Comparison of ENCODE assay signal across 13 mouse cellular contexts in genomic region chr17:83166195-83166594, GRCm38 (mm10). TPM values are rescaled to one million over a fixed set of nuclear protein-coding genes. Genes with fewer than 3 reads are reported as not detected.
DNase-seq lines count a peak whose midpoint lies in the region; ATAC-seq lines count a peak whose summit lies in the region.
"Had no signal": no experiment of that assay in that cellular context is flagged by ENCODE, and none has a peak within 500 bp of the region (broad histone marks: within the 10 kb centered on the region; RNA-seq: fewer than 3 reads in every experiment).

No protein-coding gene starts in this region.

- peak overlapping the region; percentile 41; the same call in 1 of the 2 replicates for H3K27ac ChIP-seq in forebrain, embryonic 10.5 days
- no peak overlapping the region for H3K27ac ChIP-seq in forebrain, embryonic 11.5 days (ENCODE audit: low read depth, low read length)
- peak overlapping the region; percentile 83 for H3K27ac ChIP-seq in kidney, embryonic 14.5 days (ENCODE audit: low read depth, low read length)
- peak overlapping the region; percentile 78 for H3K27ac ChIP-seq in limb, embryonic 10.5 days
- H3K27ac ChIP-seq: liver, embryonic 15.5 days; midbrain, embryonic 15.5 days had no signal

- peaks cover 47% of the 10 kb centered on the region for H3K4me1 ChIP-seq in forebrain, embryonic 10.5 days
- H3K4me1 ChIP-seq in forebrain, embryonic 11.5 days (replicated peaks; ENCODE audit: control insufficient read depth, insufficient read depth, low read length): peaks cover 4% of the 10 kb centered on the region
- H3K4me1 ChIP-seq in kidney, embryonic 14.5 days (ENCODE audit: control insufficient read depth, insufficient read depth, low read length): peaks cover 29% of the 10 kb centered on the region
- H3K4me1 ChIP-seq in limb, embryonic 10.5 days: peaks cover 50% of the 10 kb centered on the region
- H3K4me1 ChIP-seq: liver, embryonic 15.5 days had no signal

- no peaks in the 10 kb centered on the region for H3K36me3 ChIP-seq in forebrain, embryonic 10.5 days (replicated peaks)
- no peaks in the 10 kb centered on the region for H3K36me3 ChIP-seq in forebrain, embryonic 11.5 days (ENCODE audit: control insufficient read depth, insufficient read depth, low read length)
- no peaks in the 10 kb centered on the region for H3K36me3 ChIP-seq in kidney, embryonic 14.5 days (ENCODE audit: control insufficient read depth, insufficient read depth, low read length)
- no peaks in the 10 kb centered on the region for H3K36me3 ChIP-seq in limb, embryonic 10.5 days
- H3K36me3 ChIP-seq: heart, embryonic 12.5 days; liver, embryonic 15.5 days; midbrain, embryonic 15.5 days had no signal

- peaks cover 29% of the 10 kb centered on the region for H3K27me3 ChIP-seq in forebrain, embryonic 10.5 days (ENCODE audit: poor library complexity, severe bottlenecking)
- no peaks in the 10 kb centered on the region; the same call in 1 of the 2 replicates for H3K27me3 ChIP-seq in forebrain, embryonic 11.5 days (ENCODE audit: control insufficient read depth, insufficient read depth, low read length)
- 0 out of 2 replicates have a peak, but pooled peaks cover 5% of the 10 kb centered on the region for H3K27me3 ChIP-seq in kidney, embryonic 14.5 days (ENCODE audit: control insufficient read depth, insufficient read depth, low read length)
- H3K27me3 ChIP-seq in limb, embryonic 10.5 days (ENCODE audit: low read depth, poor library complexity, severe bottlenecking): peaks cover 65% of the 10 kb centered on the region
- H3K27me3 ChIP-seq: heart, embryonic 12.5 days; liver, embryonic 15.5 days had no signal

- H3K9me3 ChIP-seq in forebrain, embryonic 10.5 days: peaks cover 5% of the 10 kb centered on the region
- H3K9me3 ChIP-seq in forebrain, embryonic 11.5 days (ENCODE audit: control insufficient read depth, low read length): no peaks in the 10 kb centered on the region
- no peaks in the 10 kb centered on the region for H3K9me3 ChIP-seq in kidney, embryonic 14.5 days (ENCODE audit: control insufficient read depth, low read length)
- 0 out of 2 replicates have a peak, but pooled peaks cover 4% of the 10 kb centered on the region for H3K9me3 ChIP-seq in limb, embryonic 10.5 days (replicated peaks)
- H3K9me3 ChIP-seq: liver, embryonic 15.5 days; midbrain, embryonic 15.5 days had no signal

- ATAC-seq in forebrain, embryonic 11.5 days (replicated peaks; ENCODE audit: low FRiP score): no peak
- ATAC-seq in kidney, embryonic 14.5 days (ENCODE audit: low FRiP score, low TSS enrichment): 0 out of 2 replicates have a peak, but pooled peaks have one; percentile 8
- ATAC-seq: midbrain, embryonic 15.5 days had no signal

- intact Hi-C loops in left cerebral cortex, postnatal 4 days (cut with DNase I): no loop called here

- no peak overlapping the region for H3K4me3 ChIP-seq in forebrain, embryonic 10.5 days
- no peak overlapping the region for H3K4me3 ChIP-seq in forebrain, embryonic 11.5 days (ENCODE audit: low read depth, low read length)
- no peak overlapping the region for H3K4me3 ChIP-seq in kidney, embryonic 14.5 days (ENCODE audit: low read length)
- 0 out of 2 replicates have a peak overlapping the region, but pooled peaks have one; percentile 13 for H3K4me3 ChIP-seq in limb, embryonic 10.5 days
- H3K4me3 ChIP-seq: heart, embryonic 12.5 days; liver, embryonic 15.5 days; midbrain, embryonic 15.5 days had no signal

- no peak for DNase-seq in forebrain, embryonic 10.5 days (ENCODE audit: extremely low spot score, low spot score)
- DNase-seq in forebrain, embryonic 11.5 days (ENCODE audit: low spot score): no peak
- DNase-seq in lung, postnatal 14 days: peak; percentile 28
- no peak for DNase-seq in lung, postnatal 25 days (ENCODE audit: low spot score)
- no peak for DNase-seq in limb, embryonic 10.5 days (ENCODE audit: low spot score)
- no peak for DNase-seq in B cell, adult 2 months
- DNase-seq in left cerebral cortex, postnatal 4 days: no peak
- DNase-seq: cerebellum, adult 9-10 months; heart, postnatal 36 days had no signal

- no peak overlapping the region for H3K9ac ChIP-seq in forebrain, embryonic 11.5 days (ENCODE audit: low read length)
- no peak overlapping the region for H3K9ac ChIP-seq in kidney, embryonic 14.5 days (ENCODE audit: low read depth, low read length)
- H3K9ac ChIP-seq: liver, embryonic 15.5 days; midbrain, embryonic 15.5 days had no signal

- WGBS in forebrain, embryonic 10.5 days: 77% methylated on average over 5 of the region's 5 CpGs
- WGBS in forebrain, embryonic 11.5 days: 81% methylated on average over 5 of the region's 5 CpGs
- WGBS in kidney, embryonic 14.5 days: 47% methylated on average over 5 of the region's 5 CpGs
- 41% methylated on average over 5 of the region's 5 CpGs for WGBS in limb, embryonic 10.5 days

- H3K4me2 ChIP-seq in forebrain, embryonic 11.5 days (ENCODE audit: low read depth, low read length, severe bottlenecking): no peak overlapping the region
- H3K4me2 ChIP-seq in kidney, embryonic 14.5 days (replicated peaks; ENCODE audit: low read depth, low read length): no peak overlapping the region
- H3K4me2 ChIP-seq: heart, embryonic 12.5 days; liver, embryonic 15.5 days; midbrain, embryonic 15.5 days had no signal

RNA-seq across cellular contexts. Expression of gene Pkdcc, which starts 48.9 kb away (rescaled TPM):
- polyA plus RNA-seq in forebrain, embryonic 10.5 days (2016; fragmentation: Nextera tagmentation; extraction: Ambion mirVana): 6.2 and 6.6 TPM in 2 replicates
- 9.4 and 10.0 TPM in 2 replicates for polyA plus RNA-seq in forebrain, embryonic 11.5 days (2014; fragmentation: Nextera tagmentation; extraction: Ambion mirVana)
- 48.7 and 82.9 TPM in 2 replicates for polyA plus RNA-seq in kidney, embryonic 14.5 days (2014; fragmentation: Nextera tagmentation; extraction: Ambion mirVana)
- polyA plus RNA-seq in limb, embryonic 10.5 days (2016; fragmentation: Nextera tagmentation; extraction: Ambion mirVana): 32.4 and 34.8 TPM in 2 replicates
- total RNA-seq in left cerebral cortex, postnatal 4 days (2021): 10 to 100 TPM; 22.1 to 25.2 TPM
